Mouse (Mus musculus): ENCODE data around the gene Rps6kl1. TPM values are rescaled to one million over a fixed set of nuclear protein-coding genes. Genes with fewer than 3 reads are reported as not detected.

Gene Rps6kl1
- polyA plus RNA-seq (2015; fragmentation: Illumina TruSeq; extraction: RNeasy Lipid Tissue Mini Kit (QIAGEN cat#74804); ENCODE audit: low read depth, low replicate concordance), result 24.5 TPM

GRCm38 (mm10) chr12:85151002-85151774, at the start of gene Rps6kl1:
Gene Rps6kl1, minus strand, starts transcription at chr12:85151264.

GRCm38 (mm10) chr12:85177740-85178239, 26.7 kb upstream of the Rps6kl1 start, which contains the start of gene Pgf:
Gene Pgf, minus strand, starts transcription at chr12:85177790.

GRCm38 (mm10) chr12:85110698-85111592, 40.1 kb downstream of the Rps6kl1 start, which contains the start of the genes Prox2 and Dlst:
Gene Prox2, minus strand, starts transcription at chr12:85110759.
Gene Dlst, plus strand, starts transcription at chr12:85110833.

Other genes with a start within 250 kb of the Rps6kl1 start
- 57.0 TPM for gene Fcf1, start 180.4 kb downstream of the Rps6kl1 start, polyA plus RNA-seq (2015; fragmentation: Illumina TruSeq; extraction: RNeasy Lipid Tissue Mini Kit (QIAGEN cat#74804); ENCODE audit: low read depth, low replicate concordance)
- 70.1 TPM for gene Arel1, start 180.4 kb downstream of the Rps6kl1 start, polyA plus RNA-seq (2015; fragmentation: Illumina TruSeq; extraction: RNeasy Lipid Tissue Mini Kit (QIAGEN cat#74804); ENCODE audit: low read depth, low replicate concordance)
- 67.7 TPM for gene Ylpm1, start 154.9 kb downstream of the Rps6kl1 start, polyA plus RNA-seq (2015; fragmentation: Illumina TruSeq; extraction: RNeasy Lipid Tissue Mini Kit (QIAGEN cat#74804); ENCODE audit: low read depth, low replicate concordance)
- 1.4 TPM for gene Prox2, start 40.5 kb downstream of the Rps6kl1 start, polyA plus RNA-seq (2015; fragmentation: Illumina TruSeq; extraction: RNeasy Lipid Tissue Mini Kit (QIAGEN cat#74804); ENCODE audit: low read depth, low replicate concordance)
- 147 TPM for gene Dlst, start 40.4 kb downstream of the Rps6kl1 start, polyA plus RNA-seq (2015; fragmentation: Illumina TruSeq; extraction: RNeasy Lipid Tissue Mini Kit (QIAGEN cat#74804); ENCODE audit: low read depth, low replicate concordance)
- 4.8 TPM for gene Pgf, start 26.5 kb upstream of the Rps6kl1 start, polyA plus RNA-seq (2015; fragmentation: Illumina TruSeq; extraction: RNeasy Lipid Tissue Mini Kit (QIAGEN cat#74804); ENCODE audit: low read depth, low replicate concordance)
- 64.8 TPM for gene Eif2b2, start 68.2 kb upstream of the Rps6kl1 start, polyA plus RNA-seq (2015; fragmentation: Illumina TruSeq; extraction: RNeasy Lipid Tissue Mini Kit (QIAGEN cat#74804); ENCODE audit: low read depth, low replicate concordance)
- gene Mlh3, start 119.3 kb upstream of the Rps6kl1 start, polyA plus RNA-seq (2015; fragmentation: Illumina TruSeq; extraction: RNeasy Lipid Tissue Mini Kit (QIAGEN cat#74804); ENCODE audit: low read depth, low replicate concordance), result 16.3 TPM
- gene Acyp1, start 137.2 kb upstream of the Rps6kl1 start, polyA plus RNA-seq (2015; fragmentation: Illumina TruSeq; extraction: RNeasy Lipid Tissue Mini Kit (QIAGEN cat#74804); ENCODE audit: low read depth, low replicate concordance), result 77.3 TPM
- 1.7 TPM for gene Zc2hc1c, start 137.3 kb upstream of the Rps6kl1 start, polyA plus RNA-seq (2015; fragmentation: Illumina TruSeq; extraction: RNeasy Lipid Tissue Mini Kit (QIAGEN cat#74804); ENCODE audit: low read depth, low replicate concordance)
- gene Nek9, start 188.1 kb upstream of the Rps6kl1 start, polyA plus RNA-seq (2015; fragmentation: Illumina TruSeq; extraction: RNeasy Lipid Tissue Mini Kit (QIAGEN cat#74804); ENCODE audit: low read depth, low replicate concordance), result 28.4 TPM
- 179 TPM for gene Tmed10, start 223.6 kb upstream of the Rps6kl1 start, polyA plus RNA-seq (2015; fragmentation: Illumina TruSeq; extraction: RNeasy Lipid Tissue Mini Kit (QIAGEN cat#74804); ENCODE audit: low read depth, low replicate concordance)

All from brain, adult 10 weeks (tissue).